Mouse (Mus musculus): ENCODE results near the gene U2af1. TPM values are rescaled to one million over a fixed set of nuclear protein-coding genes. Genes with fewer than 3 reads are reported as not detected.
"Not testable (repeated sequence)": the region's sequence is repeated elsewhere in the genome, so short reads cannot be mapped to it uniquely, and the experiment has no call there.

The U2af1 gene
- 100 to 1,000 TPM; 145 to 150 TPM for total RNA-seq (2021)
- long read RNA-seq, experiment 1, transcript U2af1-202 (8 exons, 923 nt): minor isoform, 14 of 215 reads
- long read RNA-seq, experiment 1, transcript U2af1-201 (8 exons, 1,046 nt): major isoform, 168 of 215 reads
- long read RNA-seq, experiment 1, transcript U2af1-204 (2 exons, 703 nt): minor isoform, 7 of 215 reads
- long read RNA-seq, experiment 1, partial matches to known transcripts: 10 of 215 reads
- long read RNA-seq, experiment 1, other reads (novel, unspliced or antisense): 11 of 215 reads
- long read RNA-seq, experiment 2, transcript U2af1-201 (8 exons, 1,046 nt): major isoform, 31 of 46 reads
- long read RNA-seq, experiment 2, transcript U2af1-204 (2 exons, 703 nt): minor isoform, 8 of 46 reads
- long read RNA-seq, experiment 2, partial matches to known transcripts: 1 of 46 reads
- long read RNA-seq, experiment 2, other reads (novel, unspliced or antisense): 1 of 46 reads

DNA sequence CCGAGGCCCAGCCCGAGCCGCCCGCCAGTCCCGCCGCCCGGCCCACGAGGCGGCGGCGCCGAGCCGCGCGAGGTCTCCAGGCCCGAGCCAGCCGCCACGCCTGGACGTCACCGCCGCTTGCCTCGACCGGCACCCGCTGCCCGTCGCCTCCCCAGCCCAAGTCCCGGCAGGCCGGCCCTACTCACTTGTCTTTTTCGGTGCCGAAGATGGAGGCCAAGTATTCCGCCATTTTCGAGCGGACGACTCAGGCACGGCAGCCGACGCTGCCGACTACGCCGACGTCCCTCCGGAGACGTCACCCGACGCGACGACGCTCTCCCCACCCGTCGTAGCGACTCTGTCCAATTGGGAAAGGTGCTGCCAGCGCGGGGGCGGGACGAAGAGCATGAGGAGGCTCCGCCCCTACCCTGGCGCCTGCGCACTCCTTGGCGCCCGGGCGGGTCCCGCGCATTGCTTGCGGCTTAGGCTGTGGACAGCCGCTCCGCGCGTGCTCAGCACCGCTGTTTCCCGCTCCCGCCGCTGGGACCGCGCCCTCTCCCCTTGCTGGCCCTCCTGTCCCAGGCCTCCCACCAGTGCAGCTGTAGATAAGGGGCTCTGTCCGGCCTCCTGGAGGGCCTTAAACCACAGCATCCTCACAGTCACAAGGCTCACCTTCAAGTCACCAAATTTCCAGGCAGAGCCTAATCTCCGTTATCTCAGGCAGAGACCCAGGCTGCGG lies at the start of gene U2af1:
TSS of gene U2af1 (minus strand) at position 425 of the 718 bp plus-strand sequence.
- peak; percentile 98 for DNase-seq

DNA sequence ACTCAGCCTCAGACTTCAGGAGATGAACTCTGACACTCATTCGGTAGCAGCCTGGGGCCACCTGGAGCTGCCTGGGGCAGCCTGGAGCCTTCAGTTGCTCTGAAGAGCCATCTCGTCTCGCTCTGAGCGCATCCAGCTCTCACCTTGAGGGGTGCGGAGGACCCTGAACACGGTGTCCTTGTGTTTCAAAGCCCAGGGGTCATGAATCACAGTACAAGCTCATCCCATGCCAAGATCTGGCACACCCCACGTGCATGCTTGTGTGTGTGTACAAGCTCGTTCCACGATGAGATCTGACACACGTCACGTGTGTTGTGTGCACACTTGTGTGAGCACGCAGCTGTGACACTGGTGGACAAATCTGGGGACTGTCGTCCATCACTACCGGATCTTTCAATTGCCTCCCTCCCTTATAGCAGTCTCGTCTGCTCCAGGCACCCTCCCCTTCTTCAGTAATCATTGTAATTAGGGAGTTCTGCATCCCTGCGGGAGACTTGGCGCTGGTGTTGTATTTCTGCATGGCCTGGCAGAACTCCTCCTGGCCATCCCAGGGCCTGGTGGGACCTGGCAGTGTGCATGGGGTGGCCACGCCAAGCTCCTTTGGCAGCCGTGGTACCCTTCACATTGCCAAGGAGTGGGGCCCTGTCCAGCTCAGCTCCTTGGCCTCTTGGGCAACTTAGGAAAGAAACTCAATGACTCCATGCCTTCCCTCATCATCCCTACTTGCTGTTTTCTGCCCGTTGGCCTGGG lies 46.8 kb upstream of the U2af1 start:
- peak; percentile 76 for DNase-seq

DNA sequence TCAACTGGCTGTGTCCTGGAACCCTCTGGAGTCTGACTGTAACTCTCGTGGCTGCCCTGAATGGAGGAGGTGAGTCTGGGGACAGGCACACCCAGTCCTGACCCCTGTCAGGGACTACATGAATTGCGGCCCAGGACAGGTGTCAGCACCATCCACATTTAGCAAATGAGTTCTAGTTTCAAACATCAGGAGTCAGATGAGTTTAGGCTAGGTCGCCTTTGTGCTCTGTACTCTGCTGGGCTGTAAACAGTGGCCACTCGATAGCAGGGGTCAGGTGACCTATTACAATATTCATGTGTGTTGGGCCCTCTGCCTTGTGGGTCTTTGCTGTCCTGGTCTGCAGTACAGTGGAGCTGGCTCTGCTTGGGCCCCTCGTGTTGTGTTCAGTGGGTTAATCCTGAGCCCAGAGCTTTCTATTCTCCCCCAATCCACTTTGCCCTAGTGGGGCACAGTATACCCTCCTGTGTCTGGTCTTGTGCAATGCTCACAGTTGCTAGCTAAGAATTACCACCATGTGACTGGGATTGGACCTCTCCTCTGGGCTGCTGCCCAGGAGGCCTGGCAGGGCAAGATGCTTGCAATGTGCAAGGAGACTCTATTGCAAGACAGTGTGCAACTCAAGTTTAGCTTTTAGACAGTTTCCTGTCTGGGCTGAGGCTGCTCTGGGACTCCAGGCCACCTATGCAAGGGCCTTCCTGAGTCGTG lies 44.7 kb upstream of the U2af1 start:
- peak; percentile 77 for DNase-seq

DNA sequence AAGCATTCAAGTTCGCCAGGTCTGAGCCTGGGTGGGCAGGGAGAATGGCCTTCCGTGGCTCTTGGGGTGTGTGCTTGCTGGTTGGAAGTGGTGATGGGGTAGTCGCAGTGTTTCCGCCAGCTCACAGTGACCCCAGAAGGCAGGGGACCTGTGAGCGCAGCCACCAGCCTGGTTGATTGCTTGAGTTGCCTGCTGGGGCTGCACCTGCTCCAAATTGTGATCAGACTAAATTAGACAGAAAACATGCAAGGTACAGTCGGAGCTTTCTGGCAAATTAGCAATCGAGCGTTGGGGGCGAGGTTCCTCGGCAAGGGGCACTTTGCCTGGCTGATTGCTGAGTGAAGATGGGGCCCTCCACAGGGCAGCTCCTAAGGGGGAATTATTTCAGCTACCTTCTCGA lies 39.7 kb upstream of the U2af1 start:
- DNase-seq: no peak

DNA sequence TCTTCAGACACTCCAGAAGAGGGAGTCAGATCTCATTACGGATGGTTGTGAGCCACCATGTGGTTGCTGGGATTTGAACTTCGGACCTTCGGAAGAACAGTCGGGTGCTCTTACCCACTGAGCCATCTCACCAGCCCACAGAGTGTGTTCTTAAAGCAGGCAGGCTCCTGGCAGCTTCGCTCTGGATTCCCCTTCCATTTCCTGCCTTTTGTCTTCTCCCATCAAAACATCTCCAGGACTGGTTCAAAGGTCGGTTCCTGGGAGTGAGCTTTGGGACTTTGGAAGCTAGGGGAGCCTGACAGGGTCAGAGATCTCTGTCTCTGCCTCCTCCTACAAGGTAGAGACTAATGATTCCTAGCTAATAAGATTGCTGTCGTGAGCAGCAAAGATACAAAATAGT lies 36.7 kb upstream of the U2af1 start:
- not testable (repeated sequence) for DNase-seq

DNA sequence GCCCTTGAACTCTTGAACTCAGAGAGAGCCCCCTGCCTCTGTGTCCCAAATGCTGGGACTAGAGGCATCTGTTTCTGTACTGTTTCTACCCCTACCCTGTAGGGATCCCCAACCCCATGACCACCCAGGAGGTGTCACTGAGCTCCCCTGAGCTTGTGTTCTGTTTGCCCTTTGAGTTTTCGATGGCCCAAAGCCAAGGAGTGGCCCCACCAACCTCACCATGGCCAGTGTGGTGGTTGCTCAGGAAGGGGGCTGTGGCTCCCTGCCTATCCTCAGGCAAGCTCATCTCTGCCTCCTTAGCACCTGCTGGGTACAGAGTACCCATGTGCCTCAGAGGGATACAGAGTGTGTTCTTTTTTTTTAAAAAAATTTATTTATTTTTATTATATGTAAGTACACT lies 36.3 kb upstream of the U2af1 start:
- no peak for DNase-seq

DNA sequence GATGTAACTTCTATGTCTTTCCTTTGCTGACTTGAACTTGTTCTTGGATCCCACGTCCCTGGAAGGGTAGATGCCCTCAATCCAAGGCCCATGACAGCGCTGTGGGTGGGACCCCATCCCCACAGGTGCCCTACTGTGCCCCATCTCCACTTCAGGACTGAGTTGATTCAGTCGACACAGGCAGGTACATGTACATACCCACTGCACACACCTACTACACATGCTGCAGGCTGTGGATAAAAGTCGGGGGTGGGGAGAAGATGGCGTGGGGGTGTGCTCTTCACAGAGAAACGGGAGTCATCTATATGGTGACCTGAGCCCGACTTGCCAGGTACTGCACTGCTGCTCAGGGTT lies 35.3 kb upstream of the U2af1 start:
- DNase-seq: no peak

DNA sequence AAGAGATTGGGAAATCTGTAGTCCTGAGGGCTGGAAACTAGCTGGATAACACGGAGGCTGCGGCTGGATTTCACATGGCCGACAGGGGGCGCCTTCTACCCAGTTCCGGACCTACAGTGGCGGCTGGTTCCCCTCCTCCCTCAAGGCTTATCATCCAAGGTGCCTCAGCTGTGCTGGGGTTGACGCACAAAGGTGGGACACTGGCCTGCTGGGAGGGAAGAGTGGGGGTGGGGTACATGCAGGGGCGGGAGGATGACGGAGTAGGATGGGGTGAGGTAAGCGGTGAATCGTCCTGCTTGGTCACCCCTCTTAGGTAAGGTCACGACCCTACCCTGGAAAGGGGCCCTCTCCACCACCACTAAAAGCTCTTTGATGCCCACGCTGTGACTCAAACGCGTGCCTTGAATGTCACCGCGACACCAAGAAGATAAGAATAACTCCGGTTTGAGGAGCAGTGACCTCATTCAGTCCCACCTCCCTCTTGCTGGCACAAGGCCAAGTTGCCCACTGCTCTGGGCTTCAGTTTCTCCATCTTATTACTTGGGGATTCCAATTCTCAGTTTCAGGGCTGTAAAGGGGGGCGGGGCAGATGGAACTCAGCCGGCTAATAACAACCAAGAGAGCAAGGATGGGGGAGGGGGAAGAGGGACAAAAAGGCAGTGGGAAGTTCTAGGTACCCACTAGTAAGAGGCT lies 34.8 kb upstream of the U2af1 start:
- peak; percentile 90 for DNase-seq

DNA sequence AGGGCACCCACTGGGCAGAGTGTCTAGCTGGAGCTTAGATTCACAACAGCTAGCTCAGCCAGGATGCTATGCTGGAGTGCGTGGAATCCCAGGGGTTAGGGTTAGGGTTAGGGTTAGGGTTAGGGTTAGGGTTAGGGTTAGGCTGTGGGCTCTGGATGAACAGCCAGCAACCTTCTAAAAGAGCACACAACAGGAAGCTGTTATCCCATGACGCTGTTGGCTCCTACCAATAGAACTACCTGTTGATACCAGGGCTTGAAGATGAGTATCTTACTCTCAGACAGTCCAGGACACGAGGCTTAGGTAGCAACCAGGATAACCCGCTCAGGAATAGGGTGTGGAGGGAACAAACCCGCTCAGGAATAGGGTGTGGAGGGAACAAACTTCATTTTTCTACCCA lies 34.2 kb upstream of the U2af1 start:
- no peak for DNase-seq

DNA sequence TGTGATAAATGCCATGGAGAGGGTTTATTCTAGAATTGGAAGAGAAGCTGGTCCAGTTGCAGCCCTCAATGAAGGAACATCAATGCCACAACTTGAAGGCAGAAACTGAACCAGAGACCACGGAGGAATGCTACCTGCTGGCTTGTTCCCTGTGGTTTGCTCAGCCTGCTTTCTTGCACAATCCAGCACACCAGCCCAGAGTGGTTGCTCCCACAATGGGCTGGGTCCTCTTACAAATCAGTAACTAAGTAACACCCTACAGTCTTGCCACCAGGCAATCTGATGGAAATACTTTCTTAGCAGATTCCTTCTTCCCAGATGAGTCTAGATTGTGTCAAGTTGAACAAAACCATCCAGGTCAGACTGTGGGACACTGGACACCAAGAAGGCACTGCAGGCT lies 30.9 kb upstream of the U2af1 start:
- DNase-seq: no peak

DNA sequence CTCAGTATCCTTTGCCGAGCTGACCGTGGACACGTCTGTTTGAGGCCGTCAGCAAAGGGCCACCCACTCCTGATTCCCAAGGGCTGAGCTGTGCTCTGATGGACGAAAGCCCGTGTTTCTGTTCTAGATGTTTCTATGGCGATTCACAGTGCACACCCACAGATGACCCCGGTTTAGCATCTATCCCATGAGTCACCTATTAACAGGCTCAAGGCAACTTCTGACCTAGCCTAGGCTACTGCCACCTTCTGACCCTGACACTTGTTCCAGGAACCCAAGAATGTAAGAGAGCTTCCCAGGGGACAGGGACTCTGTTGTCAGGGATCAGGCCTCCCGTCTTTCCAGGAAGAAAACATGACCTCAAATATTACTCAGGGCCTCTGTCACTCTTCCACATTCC lies 29.4 kb upstream of the U2af1 start:
- DNase-seq: no peak

DNA sequence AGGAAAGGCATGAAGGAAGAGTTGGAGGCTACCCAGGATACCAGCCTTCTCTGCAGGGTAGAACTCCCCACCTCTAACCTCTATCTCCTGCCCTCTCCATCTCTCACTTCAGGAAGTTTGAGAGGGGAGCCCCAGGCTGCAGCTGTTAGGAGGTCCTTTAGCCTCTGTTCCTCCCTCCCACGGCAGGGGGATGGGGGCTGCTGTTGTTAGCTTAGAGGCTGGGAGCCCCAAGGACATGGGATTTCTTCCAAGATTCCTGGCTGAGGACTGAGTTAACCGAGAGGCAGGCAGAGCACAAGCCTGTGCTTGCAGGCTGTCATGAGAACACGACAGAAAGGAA lies 27.5 kb upstream of the U2af1 start:
- DNase-seq: peak; percentile 65

DNA sequence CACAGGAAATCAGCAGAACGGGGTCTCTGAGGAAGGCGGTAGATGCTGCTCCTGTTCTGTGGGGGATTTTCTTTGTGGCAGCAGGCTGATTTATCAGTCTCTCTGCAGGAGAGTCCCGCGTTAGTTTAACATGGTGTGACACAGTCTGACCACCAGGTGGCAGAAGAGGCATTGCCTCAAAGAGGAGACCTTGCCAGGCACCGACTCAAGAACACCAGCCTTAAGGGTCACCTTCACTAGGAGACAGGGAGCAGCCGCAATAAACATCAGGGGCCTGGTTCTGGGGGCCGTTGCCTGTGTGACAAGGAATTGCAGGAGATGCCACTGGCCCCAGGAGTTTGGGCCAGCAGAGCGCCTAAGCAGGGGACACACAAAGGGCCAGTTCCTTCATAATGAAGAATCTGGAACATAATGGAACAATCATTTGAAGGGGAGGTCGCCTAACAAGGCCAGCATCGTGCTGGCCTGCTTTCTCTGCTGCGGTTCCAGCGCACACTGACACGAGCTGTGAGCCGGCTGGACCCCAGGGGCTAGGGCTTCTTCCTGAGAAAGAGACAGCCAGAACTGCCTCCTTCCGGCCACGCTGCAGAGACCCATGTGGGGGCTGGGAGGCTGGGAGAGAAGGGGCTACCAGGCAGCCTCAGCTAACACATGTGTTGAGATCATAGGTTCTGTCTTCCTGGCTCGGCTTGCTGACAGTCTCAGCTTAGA lies 27.0 kb upstream of the U2af1 start:
- peak; percentile 89 for DNase-seq

DNA sequence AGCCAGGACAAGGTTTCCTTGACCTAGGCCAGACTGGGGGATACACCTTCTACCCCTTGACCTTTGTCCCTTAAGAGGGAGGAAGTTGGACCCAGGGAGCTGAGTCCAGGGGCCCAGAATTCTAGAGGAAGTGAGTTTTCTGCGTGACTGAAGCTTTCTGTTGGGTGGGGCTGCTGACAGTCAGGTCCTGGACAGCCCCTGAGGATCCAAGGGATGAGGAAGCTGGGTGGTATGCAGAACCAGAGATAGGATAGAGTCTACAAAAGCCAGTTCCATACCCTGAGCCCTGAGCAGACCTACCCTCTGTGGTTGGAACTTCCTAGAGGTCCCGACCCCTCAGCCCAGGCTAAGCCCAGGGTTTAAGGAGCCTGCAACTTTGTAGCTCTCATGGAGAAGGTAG lies 21.8 kb upstream of the U2af1 start:
- DNase-seq: no peak

DNA sequence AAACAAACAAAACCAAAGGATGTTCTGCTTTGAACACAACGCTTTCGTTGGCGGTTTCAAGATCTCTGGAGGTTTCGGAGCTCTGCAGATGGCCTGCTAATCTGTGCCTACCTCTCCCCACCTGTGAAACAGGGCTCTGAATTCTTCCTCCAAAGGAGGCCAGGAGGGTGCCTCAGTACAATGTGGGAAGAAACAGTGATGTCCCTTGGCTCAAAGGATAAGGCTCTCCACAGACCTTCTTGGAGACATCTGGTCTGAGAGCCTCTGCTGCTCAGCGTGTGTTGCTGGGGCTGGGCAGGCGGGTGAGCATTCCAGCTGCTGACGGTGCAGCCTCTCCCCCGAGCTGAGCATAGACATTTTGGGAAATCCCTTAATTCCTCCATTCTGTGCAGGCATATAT lies 18.8 kb upstream of the U2af1 start, which contains the start of gene Cryaa:
TSS of gene Cryaa (plus strand) at position 301 of the 400 bp plus-strand sequence.
- no peak for DNase-seq

DNA sequence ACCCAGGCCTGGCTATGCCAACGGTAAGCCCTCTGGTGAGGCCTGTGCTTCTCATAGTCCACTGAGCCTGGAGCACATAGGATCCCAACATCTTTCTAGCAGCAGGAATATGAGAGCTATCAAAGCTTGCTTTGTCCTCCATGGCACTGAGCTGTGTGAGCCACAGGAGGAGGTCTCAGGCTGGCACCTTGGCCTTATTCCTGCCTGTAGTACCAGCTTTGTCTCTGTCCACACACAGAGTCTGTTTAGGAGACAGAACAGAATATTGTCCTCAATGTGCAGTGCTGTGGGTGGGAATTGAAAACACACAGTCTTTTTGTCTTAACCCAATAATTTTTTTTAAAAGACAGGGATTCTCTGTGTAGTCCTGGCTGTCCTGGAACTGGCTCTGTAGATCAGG lies 15.7 kb upstream of the U2af1 start:
- DNase-seq: no peak

DNA sequence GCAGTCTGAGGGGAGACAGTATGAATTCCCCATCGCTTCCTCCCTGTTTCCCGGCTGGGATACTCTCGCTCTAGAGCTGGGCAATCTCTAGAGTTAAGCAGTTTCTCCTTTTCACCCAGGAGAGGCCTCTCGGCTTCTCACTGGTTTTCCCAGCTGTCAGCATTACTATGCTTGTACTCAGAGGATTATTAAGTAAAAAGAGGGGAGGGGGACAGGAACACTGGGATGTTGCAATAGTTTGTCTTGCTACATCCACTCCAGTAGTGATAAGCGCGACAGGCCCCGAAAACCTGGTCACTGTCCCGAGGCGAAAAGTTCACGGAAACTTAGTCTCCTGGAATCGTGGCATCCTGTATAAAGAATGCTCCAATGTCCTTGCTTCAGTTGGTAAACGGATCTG lies 13.6 kb upstream of the U2af1 start:
- no peak for DNase-seq

DNA sequence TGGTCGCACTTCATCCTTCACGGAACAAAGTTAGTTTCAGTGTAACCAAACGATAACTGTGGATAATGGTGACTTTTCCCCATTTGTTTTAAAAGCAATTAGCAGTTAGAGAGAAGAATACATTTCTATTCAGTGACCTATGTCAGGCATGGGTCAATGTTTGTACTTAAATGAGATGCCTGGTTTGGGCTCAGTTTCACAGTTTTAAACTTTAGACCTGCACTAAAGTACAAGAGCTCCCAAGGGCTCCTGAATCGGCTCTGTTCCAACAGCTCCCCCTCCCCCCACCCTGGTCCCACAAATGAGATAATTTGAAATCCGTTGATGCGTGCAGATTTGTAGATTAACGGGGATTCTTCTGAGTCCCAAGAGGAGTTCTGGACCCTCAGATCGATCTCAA lies 13.0 kb upstream of the U2af1 start:
- DNase-seq: no peak

DNA sequence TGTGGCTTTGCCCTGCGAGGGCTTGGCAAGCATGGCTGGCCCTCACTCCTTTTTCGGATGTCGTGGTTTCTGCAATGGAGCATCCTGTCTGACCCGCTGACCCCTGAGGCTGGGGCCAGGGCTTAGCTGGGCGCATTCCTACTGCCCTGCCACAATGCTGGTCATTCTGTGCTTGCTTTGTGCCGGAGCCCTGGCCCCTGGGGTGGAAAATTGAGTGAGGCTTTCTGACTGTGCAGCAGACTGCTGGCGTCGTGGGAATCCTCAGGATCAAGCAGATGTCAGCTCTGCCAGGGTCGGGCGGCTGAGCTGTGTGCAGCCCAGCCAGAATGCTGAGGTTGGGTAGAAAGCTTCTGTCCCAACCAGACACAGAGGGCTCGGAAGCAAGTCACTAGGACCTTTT lies 11.5 kb upstream of the U2af1 start:
- DNase-seq: no peak

DNA sequence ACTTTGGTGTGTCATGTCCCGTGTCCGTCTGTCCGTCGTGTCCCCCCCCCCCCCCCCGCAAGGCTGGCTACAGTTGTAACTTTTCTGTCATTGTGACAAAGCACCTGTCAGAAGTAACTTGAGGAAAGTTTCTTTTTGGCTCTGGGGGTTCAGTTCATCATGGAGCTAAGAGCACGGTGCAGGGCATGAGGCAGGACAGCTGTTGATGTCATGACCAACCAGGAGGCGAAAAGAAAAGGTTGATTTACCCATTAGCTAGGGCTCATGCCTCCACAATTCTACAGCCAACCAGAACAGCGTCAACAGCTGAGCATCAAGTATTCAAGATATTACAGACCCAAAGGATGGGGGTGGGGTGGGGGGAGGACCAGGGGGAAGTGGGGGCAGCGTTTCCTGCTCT lies 9.6 kb upstream of the U2af1 start:
- no peak for DNase-seq

DNA sequence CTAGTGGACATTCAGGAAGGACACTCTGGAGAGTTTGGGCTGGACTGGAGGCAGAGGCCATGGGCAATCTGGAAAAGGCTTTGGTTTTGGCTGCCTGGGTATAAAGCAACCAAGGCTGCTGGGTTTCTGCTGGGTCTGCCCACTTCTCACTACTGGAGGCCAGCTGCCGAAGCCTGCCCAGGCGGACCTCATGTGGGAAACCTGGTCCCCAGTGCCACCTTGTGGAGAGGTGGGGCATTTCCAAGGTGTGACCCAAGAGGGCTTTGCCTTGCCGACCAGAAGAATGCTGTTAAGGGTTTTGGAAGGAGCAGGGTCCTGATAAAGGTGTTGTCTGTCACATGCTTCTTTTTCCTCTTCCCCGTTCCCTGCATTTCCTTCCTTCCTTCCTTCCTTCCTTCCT lies 6.1 kb upstream of the U2af1 start:
- peak; percentile 92 for DNase-seq
